Mouse (Mus musculus): ENCODE measurements around the gene Slc30a3.

- TF ChIP-seq GATA1 (IDR thresholded peaks at IDR 0.05; ENCODE audit: borderline replicate concordance, low read length): no peak
- TF ChIP-seq CTCF (IDR thresholded peaks at IDR 0.05; ENCODE audit: low read depth, low read length): no peak
- TF ChIP-seq GATA2 (IDR thresholded peaks at IDR 0.05; ENCODE audit: borderline replicate concordance, low read depth, low read length): no peak
- TF ChIP-seq POLR2AphosphoS5 (IDR thresholded peaks at IDR 0.05; ENCODE audit: insufficient replicate concordance, low read depth, low read length): no peak
These were observed 24.1 kb downstream of the Slc30a3 start for GRCm38 (mm10) chr5:31083949-31084348.
